Mouse (Mus musculus) WW6 (cell line): ENCODE results near the gene C530008M17Rik.

Experiments
- DNase-seq: peaks from one replicate; pipeline ENCODE4 v3.0.0-alpha.2; 2013; ENCODE audit warnings: low read depth, low spot score

C530008M17Rik gene

GRCm38 (mm10) chr5:76701127-76701853 is 45.0 kb downstream of the C530008M17Rik start:
- DNase-seq: no peak

GRCm38 (mm10) chr5:76702104-76702503 is 45.8 kb downstream of the C530008M17Rik start:
- DNase-seq: no peak

- no peak for DNase-seq
Measured at GRCm38 (mm10) chr5:76702646-76703045, 46.3 kb downstream of the C530008M17Rik start.

- DNase-seq: no peak
Measured at GRCm38 (mm10) chr5:76705307-76706173, 49.2 kb downstream of the C530008M17Rik start.

GRCm38 (mm10) chr5:76707072-76707471 is 50.8 kb downstream of the C530008M17Rik start:
- no peak for DNase-seq

- no peak for DNase-seq
Measured at GRCm38 (mm10) chr5:76708004-76708403, 51.7 kb downstream of the C530008M17Rik start.

- DNase-seq: no peak
Measured at GRCm38 (mm10) chr5:76713743-76714142, 57.4 kb downstream of the C530008M17Rik start.

- no peak for DNase-seq
Measured at GRCm38 (mm10) chr5:76719954-76720353, 63.6 kb downstream of the C530008M17Rik start.

- DNase-seq: no peak
Measured at GRCm38 (mm10) chr5:76724878-76725277, 68.6 kb downstream of the C530008M17Rik start.

- no peak for DNase-seq
Measured at GRCm38 (mm10) chr5:76726518-76727103, 70.3 kb downstream of the C530008M17Rik start.

- no peak for DNase-seq
Measured at GRCm38 (mm10) chr5:76733055-76733641, 76.8 kb downstream of the C530008M17Rik start.

GRCm38 (mm10) chr5:76741463-76741862 is 85.2 kb downstream of the C530008M17Rik start:
- no peak for DNase-seq

- no peak for DNase-seq
Measured at GRCm38 (mm10) chr5:76742076-76742475, 85.8 kb downstream of the C530008M17Rik start.

- DNase-seq: no peak
Measured at GRCm38 (mm10) chr5:76744737-76745209, 88.5 kb downstream of the C530008M17Rik start.

- DNase-seq: no peak
Measured at GRCm38 (mm10) chr5:76747851-76748250, 91.5 kb downstream of the C530008M17Rik start.

- no peak for DNase-seq
Measured at GRCm38 (mm10) chr5:76752351-76752750, 96.0 kb downstream of the C530008M17Rik start.

GRCm38 (mm10) chr5:76760349-76760748 is 104.0 kb downstream of the C530008M17Rik start:
- no peak for DNase-seq

GRCm38 (mm10) chr5:76762030-76762698 is 105.9 kb downstream of the C530008M17Rik start:
- DNase-seq: no peak

- no peak for DNase-seq
Measured at GRCm38 (mm10) chr5:76763148-76763701, 106.9 kb downstream of the C530008M17Rik start.

GRCm38 (mm10) chr5:76763731-76764130 is 107.4 kb downstream of the C530008M17Rik start:
- no peak for DNase-seq

GRCm38 (mm10) chr5:76769014-76769413 is 112.7 kb downstream of the C530008M17Rik start:
- no peak for DNase-seq
